ENCODE assay signal across 14 mouse cellular contexts in the genomic region with DNA sequence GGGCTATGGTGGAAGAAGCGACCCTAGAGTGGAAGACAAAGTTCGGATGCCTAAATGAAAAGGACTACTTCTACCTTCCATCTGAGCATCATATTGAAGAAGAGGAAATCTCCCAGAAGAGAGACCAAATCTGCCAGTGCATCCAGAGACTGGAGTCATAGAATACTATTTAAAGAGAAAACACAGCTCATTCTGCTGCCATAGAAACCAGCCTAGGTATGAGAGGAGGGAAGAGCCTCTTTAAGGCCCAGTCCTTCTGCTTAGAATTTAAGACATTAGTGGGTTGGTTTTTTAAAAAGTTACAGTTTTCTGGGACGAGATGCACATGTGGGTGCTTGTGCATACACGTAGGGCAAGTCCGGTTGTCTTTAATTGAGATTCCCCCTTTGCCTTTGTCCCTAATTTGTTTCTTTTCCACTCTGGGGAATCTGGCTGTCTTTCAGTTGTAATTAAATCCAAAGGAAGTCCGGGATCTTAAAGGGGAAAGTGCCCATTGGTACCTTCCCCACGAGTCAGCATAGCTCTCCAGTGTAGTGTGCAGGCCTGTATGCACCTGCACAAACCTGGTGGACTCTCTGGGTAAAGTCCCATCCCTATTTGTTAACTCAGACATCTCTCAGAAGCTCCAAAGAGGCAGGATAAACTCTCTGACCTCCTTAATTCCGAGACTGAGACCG. TPM values are rescaled to one million over a fixed set of nuclear protein-coding genes. Genes with fewer than 3 reads are reported as not detected.
DNase-seq lines count a peak whose midpoint lies in the region; ATAC-seq and TF ChIP-seq lines count a peak whose summit lies in the region.
"Had no signal": no experiment of that assay in that cellular context is flagged by ENCODE, and none has a peak within 500 bp of the region (broad histone marks: within the 10 kb centered on the region; RNA-seq: fewer than 3 reads in every experiment).

No protein-coding gene starts in this region.

- H3K9me3 ChIP-seq in forebrain, embryonic 13.5 days (replicated peaks), result no peaks in the 10 kb centered on the region
- no peaks in the 10 kb centered on the region for H3K9me3 ChIP-seq in forebrain, embryonic 14.5 days (replicated peaks; ENCODE audit: control insufficient read depth, low read length)
- no peaks in the 10 kb centered on the region for H3K9me3 ChIP-seq in hindbrain, postnatal 0 days (ENCODE audit: low read length)
- H3K9me3 ChIP-seq in hindbrain, embryonic 16.5 days (ENCODE audit: control insufficient read depth, low read length), result no peaks in the 10 kb centered on the region
- no peaks in the 10 kb centered on the region for H3K9me3 ChIP-seq in lung, embryonic 16.5 days (ENCODE audit: control insufficient read depth, low read length)
- H3K9me3 ChIP-seq in stomach, embryonic 16.5 days (replicated peaks; ENCODE audit: control insufficient read depth, low read length), result no peaks in the 10 kb centered on the region
- H3K9me3 ChIP-seq: limb, embryonic 13.5 days had no signal

- WGBS in forebrain, embryonic 13.5 days, result 33% methylated on average over 9 of the region's 9 CpGs
- WGBS in forebrain, embryonic 14.5 days, result 35% methylated on average over 9 of the region's 9 CpGs
- WGBS in hindbrain, postnatal 0 days, result 43% methylated on average over 9 of the region's 9 CpGs
- WGBS in hindbrain, embryonic 16.5 days, result 40% methylated on average over 9 of the region's 9 CpGs
- 32% methylated on average over 9 of the region's 9 CpGs for WGBS in lung, embryonic 16.5 days
- WGBS in stomach, embryonic 16.5 days, result 63% methylated on average over 9 of the region's 9 CpGs

- no peak for DNase-seq in forebrain, embryonic 14.5 days (ENCODE audit: low spot score)
- no peak for DNase-seq in hindbrain, postnatal 0 days (ENCODE audit: low spot score)
- no peak for DNase-seq in lung, adult 18-20 months
- DNase-seq in urinary bladder, postnatal 25 days (ENCODE audit: low spot score), result no peak
- DNase-seq: cerebellum, adult 18-20 months; embryo, embryonic 11 days; layer of hippocampus, adult 9-11 months; right cerebral cortex, postnatal 25 days had no signal

- H3K4me3 ChIP-seq in forebrain, embryonic 13.5 days, result no peak overlapping the region
- no peak overlapping the region for H3K4me3 ChIP-seq in forebrain, embryonic 14.5 days (ENCODE audit: low read depth, low read length)
- no peak overlapping the region for H3K4me3 ChIP-seq in hindbrain, postnatal 0 days (ENCODE audit: low read length)
- no peak overlapping the region for H3K4me3 ChIP-seq in hindbrain, embryonic 16.5 days (ENCODE audit: low read length)
- H3K4me3 ChIP-seq in lung, embryonic 16.5 days (ENCODE audit: low read length), result no peak overlapping the region
- H3K4me3 ChIP-seq in stomach, embryonic 16.5 days (replicated peaks; ENCODE audit: low read length), result no peak overlapping the region
- H3K4me3 ChIP-seq: limb, embryonic 13.5 days had no signal

- peaks cover 5% of the 10 kb centered on the region for H3K27me3 ChIP-seq in forebrain, embryonic 13.5 days
- no peaks in the 10 kb centered on the region for H3K27me3 ChIP-seq in forebrain, embryonic 14.5 days (replicated peaks; ENCODE audit: control insufficient read depth, insufficient read depth, low read length)
- H3K27me3 ChIP-seq in hindbrain, postnatal 0 days (ENCODE audit: insufficient read depth, low read length), result no peaks in the 10 kb centered on the region
- H3K27me3 ChIP-seq in hindbrain, embryonic 16.5 days (replicated peaks; ENCODE audit: control insufficient read depth, insufficient read depth, low read length), result no peaks in the 10 kb centered on the region
- no peaks in the 10 kb centered on the region for H3K27me3 ChIP-seq in lung, embryonic 16.5 days (ENCODE audit: control insufficient read depth, insufficient read depth, low read depth, low read length)
- no peaks in the 10 kb centered on the region for H3K27me3 ChIP-seq in stomach, embryonic 16.5 days (ENCODE audit: control insufficient read depth, insufficient read depth, low read length)
- H3K27me3 ChIP-seq: limb, embryonic 13.5 days had no signal

- peaks cover 23% of the 10 kb centered on the region for H3K4me1 ChIP-seq in forebrain, embryonic 13.5 days
- H3K4me1 ChIP-seq in forebrain, embryonic 14.5 days (ENCODE audit: control insufficient read depth, insufficient read depth, low read length), result peaks cover 8% of the 10 kb centered on the region; the same call in 1 of the 2 replicates
- H3K4me1 ChIP-seq in hindbrain, postnatal 0 days (ENCODE audit: insufficient read depth, low read length), result no peaks in the 10 kb centered on the region
- H3K4me1 ChIP-seq in hindbrain, embryonic 16.5 days (ENCODE audit: control insufficient read depth, insufficient read depth, low read depth, low read length), result peaks cover 5% of the 10 kb centered on the region
- H3K4me1 ChIP-seq in lung, embryonic 16.5 days (replicated peaks; ENCODE audit: control insufficient read depth, insufficient read depth, low read length), result peaks cover 59% of the 10 kb centered on the region
- peaks cover 19% of the 10 kb centered on the region for H3K4me1 ChIP-seq in stomach, embryonic 16.5 days (ENCODE audit: control insufficient read depth, insufficient read depth, low read length)

- no peaks in the 10 kb centered on the region for H3K36me3 ChIP-seq in forebrain, embryonic 13.5 days (ENCODE audit: poor library complexity, severe bottlenecking)
- H3K36me3 ChIP-seq in forebrain, embryonic 14.5 days (ENCODE audit: control insufficient read depth, insufficient read depth, low read length), result no peaks in the 10 kb centered on the region
- H3K36me3 ChIP-seq in hindbrain, postnatal 0 days (ENCODE audit: insufficient read depth, low read length), result no peaks in the 10 kb centered on the region
- H3K36me3 ChIP-seq in hindbrain, embryonic 16.5 days (ENCODE audit: control insufficient read depth, insufficient read depth, low read length), result no peaks in the 10 kb centered on the region
- H3K36me3 ChIP-seq in lung, embryonic 16.5 days (ENCODE audit: control insufficient read depth, insufficient read depth, low read length), result no peaks in the 10 kb centered on the region
- no peaks in the 10 kb centered on the region for H3K36me3 ChIP-seq in stomach, embryonic 16.5 days (ENCODE audit: control insufficient read depth, insufficient read depth, low read length)
- H3K36me3 ChIP-seq: limb, embryonic 13.5 days had no signal

- no peak overlapping the region for H3K4me2 ChIP-seq in forebrain, embryonic 13.5 days
- H3K4me2 ChIP-seq in forebrain, embryonic 14.5 days (ENCODE audit: low read length), result no peak overlapping the region
- peak overlapping the region; percentile 27 for H3K4me2 ChIP-seq in hindbrain, postnatal 0 days (ENCODE audit: low read depth, low read length)
- no peak overlapping the region for H3K4me2 ChIP-seq in hindbrain, embryonic 16.5 days (ENCODE audit: low read length)
- peak overlapping the region; percentile 41 for H3K4me2 ChIP-seq in lung, embryonic 16.5 days (ENCODE audit: low read depth, low read length)
- H3K4me2 ChIP-seq in stomach, embryonic 16.5 days (ENCODE audit: low read depth, low read length), result peak overlapping the region; percentile 29
- H3K4me2 ChIP-seq: limb, embryonic 13.5 days had no signal

- H3K27ac ChIP-seq in forebrain, embryonic 13.5 days, result no peak overlapping the region
- no peak overlapping the region for H3K27ac ChIP-seq in forebrain, embryonic 14.5 days (ENCODE audit: low read depth, low read length)
- H3K27ac ChIP-seq in hindbrain, postnatal 0 days, result no peak overlapping the region
- H3K27ac ChIP-seq in hindbrain, embryonic 16.5 days (ENCODE audit: low read depth, low read length), result no peak overlapping the region
- peak overlapping the region; percentile 88 for H3K27ac ChIP-seq in lung, embryonic 16.5 days (ENCODE audit: low read length)
- peak overlapping the region; percentile 31; the same call in 1 of the 2 replicates for H3K27ac ChIP-seq in stomach, embryonic 16.5 days (ENCODE audit: low read length)
- H3K27ac ChIP-seq: limb, embryonic 13.5 days had no signal

- ATAC-seq in forebrain, embryonic 13.5 days, result no peak
- no peak for ATAC-seq in forebrain, embryonic 14.5 days
- no peak for ATAC-seq in hindbrain, postnatal 0 days
- no peak for ATAC-seq in hindbrain, embryonic 16.5 days
- ATAC-seq in lung, embryonic 16.5 days (ENCODE audit: low read depth), result no peak
- ATAC-seq in stomach, embryonic 16.5 days (ENCODE audit: insufficient read depth, low FRiP score), result no peak
- ATAC-seq: intestine, embryonic 16.5 days had no signal

- no peak for TF ChIP-seq CTCF in hindbrain, postnatal 0 days (IDR thresholded peaks at IDR 0.05; ENCODE audit: low read depth)

- H3K9ac ChIP-seq in forebrain, embryonic 13.5 days, result 0 out of 2 replicates have a peak overlapping the region, but pooled peaks have one; percentile 8
- H3K9ac ChIP-seq in forebrain, embryonic 14.5 days (ENCODE audit: low read length), result no peak overlapping the region
- H3K9ac ChIP-seq in hindbrain, postnatal 0 days (replicated peaks; ENCODE audit: low read length), result 0 out of 2 replicates have a peak overlapping the region, but pooled peaks have one; percentile 9
- no peak overlapping the region for H3K9ac ChIP-seq in hindbrain, embryonic 16.5 days (ENCODE audit: low read depth, low read length)
- peak overlapping the region; percentile 17; the same call in 1 of the 2 replicates for H3K9ac ChIP-seq in lung, embryonic 16.5 days (ENCODE audit: low read length)
- no peak overlapping the region for H3K9ac ChIP-seq in stomach, embryonic 16.5 days (ENCODE audit: low read length)
- H3K9ac ChIP-seq: limb, embryonic 13.5 days had no signal

RNA-seq across cellular contexts. Expression of gene Rasl11b, which starts 5.5 kb away (rescaled TPM):
- 23.0 TPM in 2 replicates for polyA plus RNA-seq in forebrain, embryonic 13.5 days (2015; fragmentation: Nextera tagmentation; extraction: Ambion mirVana)
- polyA plus RNA-seq in forebrain, embryonic 14.5 days (2014; fragmentation: Nextera tagmentation; extraction: Ambion mirVana), result 26.6 and 27.4 TPM in 2 replicates
- 5.9 and 7.2 TPM in 2 replicates for total RNA-seq in hindbrain, postnatal 0 days (2014; rRNA removed)
- polyA plus RNA-seq in hindbrain, postnatal 0 days (2015; fragmentation: Nextera tagmentation; extraction: Ambion mirVana), result 16.7 and 17.1 TPM in 2 replicates
- 19.9 and 20.7 TPM in 2 replicates for polyA plus RNA-seq in hindbrain, embryonic 16.5 days (2015; fragmentation: Nextera tagmentation; extraction: Ambion mirVana)
- 182 and 188 TPM in 2 replicates for polyA plus RNA-seq in lung, embryonic 16.5 days (2015; fragmentation: Nextera tagmentation; extraction: Ambion mirVana)
- polyA plus RNA-seq in stomach, embryonic 16.5 days (2015; fragmentation: Nextera tagmentation; extraction: Ambion mirVana), result 52.8 and 56.1 TPM in 2 replicates

Comparison
In these comparisons a context has a peak if more than half of its experiments do, and no peak if none do; other contexts are left out.
1. H3K4me2 ChIP-seq: peak in hindbrain, postnatal 0 days (single experiment), lung, embryonic 16.5 days (single experiment) and stomach, embryonic 16.5 days (single experiment); none in forebrain, embryonic 13.5 days (single experiment), forebrain, embryonic 14.5 days (single experiment) and hindbrain, embryonic 16.5 days (single experiment).
2. H3K9ac ChIP-seq: peak in forebrain, embryonic 13.5 days (single experiment), hindbrain, postnatal 0 days (single experiment) and lung, embryonic 16.5 days (single experiment); none in forebrain, embryonic 14.5 days (single experiment), hindbrain, embryonic 16.5 days (single experiment) and stomach, embryonic 16.5 days (single experiment).
3. H3K27ac ChIP-seq: peak in lung, embryonic 16.5 days (single experiment) and stomach, embryonic 16.5 days (single experiment); none in forebrain, embryonic 13.5 days (single experiment), forebrain, embryonic 14.5 days (single experiment), hindbrain, postnatal 0 days (single experiment) and hindbrain, embryonic 16.5 days (single experiment).